In the genomic region with DNA sequence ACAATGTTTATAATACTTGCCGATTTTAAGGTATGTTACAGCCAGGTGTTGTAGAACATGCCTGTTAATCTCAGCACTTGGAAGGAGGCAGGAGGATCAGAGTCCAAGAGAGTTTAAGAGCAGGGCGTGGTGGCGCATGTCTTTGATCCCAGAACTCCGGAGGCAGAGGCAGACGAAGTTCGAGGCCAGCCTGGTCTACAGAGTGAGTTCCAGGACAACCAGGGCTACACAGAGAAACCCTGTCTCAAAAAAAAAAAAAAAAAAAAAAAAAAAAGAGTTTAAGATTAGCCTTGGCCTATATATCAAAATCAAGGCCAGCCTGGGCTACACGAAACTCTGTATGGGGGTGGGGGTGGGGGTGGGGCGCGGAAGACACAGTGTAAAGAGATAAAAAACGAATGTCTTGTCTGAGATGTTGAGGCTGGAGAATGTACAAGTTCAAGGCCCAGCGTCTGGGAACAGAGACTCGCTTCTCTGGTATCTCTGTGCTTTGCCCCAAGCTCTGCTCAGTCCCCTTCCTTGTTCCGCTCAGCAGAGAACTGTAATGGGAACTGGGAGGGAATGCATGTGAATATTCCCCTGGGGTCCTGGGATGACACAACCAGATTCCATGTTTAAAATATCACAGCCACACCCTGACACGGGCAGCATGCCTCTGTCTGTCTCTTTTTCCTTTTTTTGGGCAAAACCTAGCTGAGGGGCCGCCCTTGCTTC, we compare ENCODE assay signal across 10 mouse cellular contexts. TPM values are rescaled to one million over a fixed set of nuclear protein-coding genes. Genes with fewer than 3 reads are reported as not detected.
DNase-seq lines count a peak whose midpoint lies in the region; ATAC-seq and TF ChIP-seq lines count a peak whose summit lies in the region.
"Had no signal": no experiment of that assay in that cellular context is flagged by ENCODE, and none has a peak within 500 bp of the region (broad histone marks: within the 10 kb centered on the region; RNA-seq: fewer than 3 reads in every experiment).

No protein-coding gene starts in this region.

- H3K9ac ChIP-seq in CH12.LX (ENCODE audit: insufficient read depth, low read depth) = no peak overlapping the region
- no peak overlapping the region for H3K9ac ChIP-seq in liver, embryonic 12.5 days

- dilution Hi-C loops in CH12.LX (cut with MboI; ENCODE audit: extremely low pct_ligation_motif_present, extremely low pct_unique_long_range_greater_than_20kb, low sequenced_read_pairs) = no loop called here

- no peak for DNase-seq in heart, embryonic 10.5 days (ENCODE audit: low spot score)
- no peak for DNase-seq in heart, postnatal 36 days
- DNase-seq in CH12.LX (ENCODE audit: extremely low read depth) = peak; percentile 45
- no peak for DNase-seq in left cerebral cortex, adult 9 months (ENCODE audit: low spot score in 2 of 2)
- DNase-seq in thymus, adult 18-20 months = no peak
- no peak for DNase-seq in lung, postnatal 10 days

- no peak for TF ChIP-seq RAD21 in CH12.LX (IDR thresholded peaks at IDR 0.05; ENCODE audit: low read depth, low read length)

- intact Hi-C loops in heart, postnatal 36 days (cut with DNase I) = loop anchor here (1.0 to 10.0 kb wide), 3 partner anchors 44 to 407 kb away; a partner anchor contains a TSS

- H3K27ac ChIP-seq in heart, embryonic 10.5 days = no peak overlapping the region; the same call in 1 of the 2 replicates
- H3K27ac ChIP-seq in CH12.LX (ENCODE audit: insufficient read depth, low read depth) = no peak overlapping the region
- peak overlapping the region; percentile 26; the same call in 1 of the 2 replicates for H3K27ac ChIP-seq in brown adipose tissue, adult 24 weeks (replicated peaks; ENCODE audit: low read depth, low read length)
- no peak overlapping the region for H3K27ac ChIP-seq in liver, embryonic 12.5 days
- H3K27ac ChIP-seq: heart, adult 2 months; left cerebral cortex, adult 2 months had no signal

- no peaks in the 10 kb centered on the region for H3K9me3 ChIP-seq in heart, embryonic 10.5 days
- H3K9me3 ChIP-seq in CH12.LX (replicated peaks; ENCODE audit: low read length) = no peaks in the 10 kb centered on the region
- no peaks in the 10 kb centered on the region for H3K9me3 ChIP-seq in liver, embryonic 12.5 days (replicated peaks)

- H3K27me3 ChIP-seq in heart, embryonic 10.5 days (ENCODE audit: insufficient read depth, poor library complexity, severe bottlenecking) = no peaks in the 10 kb centered on the region
- no peaks in the 10 kb centered on the region for H3K27me3 ChIP-seq in CH12.LX (replicated peaks)
- H3K27me3 ChIP-seq in liver, embryonic 12.5 days (replicated peaks) = no peaks in the 10 kb centered on the region

- ATAC-seq in liver, embryonic 12.5 days = no peak

- no peak for TF ChIP-seq POLR2A in CH12.LX (IDR thresholded peaks at IDR 0.05; ENCODE audit: low read depth, low read length)

- no peaks in the 10 kb centered on the region for H3K79me2 ChIP-seq in CH12.LX (replicated peaks; ENCODE audit: control insufficient read depth, extremely low read depth, insufficient read depth, poor library complexity, severe bottlenecking)

- in situ Hi-C loops in CH12.LX (cut with MboI; ENCODE audit: low pct_ligation_motif_present, low pct_unique_long_range_greater_than_20kb, low sequenced_read_pairs) = loop anchor here (5.0 kb wide), 3 partner anchors 45 to 190 kb away; a partner anchor contains a TSS

- H3K4me1 ChIP-seq in heart, embryonic 10.5 days = peaks cover 30% of the 10 kb centered on the region
- H3K4me1 ChIP-seq in CH12.LX (ENCODE audit: control insufficient read depth in 1 of 2, insufficient read depth in 2 of 2) = peaks cover 14 to 53% of the 10 kb centered on the region in 2 experiments
- H3K4me1 ChIP-seq in brown adipose tissue, adult 24 weeks (ENCODE audit: control insufficient read depth, insufficient read depth, insufficient read length, low read length) = peaks cover 12% of the 10 kb centered on the region
- H3K4me1 ChIP-seq in liver, embryonic 12.5 days = peaks cover 58% of the 10 kb centered on the region

- WGBS in heart, embryonic 10.5 days = 50% methylated on average over 15 of the region's 15 CpGs
- 46% methylated on average over 15 of the region's 15 CpGs for WGBS in liver, embryonic 12.5 days (ENCODE audit: insufficient replicate concordance)

- peak overlapping the region; percentile 12; the same call in 1 of the 2 replicates for H3K4me2 ChIP-seq in CH12.LX (ENCODE audit: insufficient read depth, low read depth, poor library complexity, severe bottlenecking)
- H3K4me2 ChIP-seq in liver, embryonic 12.5 days = peak overlapping the region; percentile 98

- no peaks in the 10 kb centered on the region for H3K36me3 ChIP-seq in heart, embryonic 10.5 days
- peaks cover 0 to 2% of the 10 kb centered on the region in 2 experiments for H3K36me3 ChIP-seq in CH12.LX (replicated peaks in 1 of 2; ENCODE audit: control insufficient read depth in 1 of 2, insufficient read depth in 1 of 2, low read length in 1 of 2)
- no peaks in the 10 kb centered on the region for H3K36me3 ChIP-seq in liver, embryonic 12.5 days

- TF ChIP-seq EP300 in CH12.LX (IDR thresholded peaks at IDR 0.05; ENCODE audit: low read length) = no peak

- peak overlapping the region; percentile 97 for H3K4me3 ChIP-seq in heart, embryonic 10.5 days
- peak overlapping the region; percentile 7 to 79 (median 19) for H3K4me3 ChIP-seq in CH12.LX (replicated peaks in 1 of 3; ENCODE audit: low read depth in 2 of 3, low read length in 2 of 3, poor library complexity in 1 of 3)
- no peak overlapping the region for H3K4me3 ChIP-seq in brown adipose tissue, adult 24 weeks (ENCODE audit: insufficient read depth, low read depth, low read length)
- no peak overlapping the region for H3K4me3 ChIP-seq in liver, embryonic 12.5 days
- H3K4me3 ChIP-seq: heart, adult 2 months had no signal

- TF ChIP-seq CTCF in CH12.LX (conservative IDR thresholded peaks at IDR 0.05 in 1 of 2, IDR thresholded peaks at IDR 0.05 in 1 of 2; ENCODE audit: low read depth in 2 of 2, low read length in 2 of 2) = no peak

TF ChIP-seq in CH12.LX, 34 proteins besides CTCF, POLR2A, EP300 and RAD21 (continues in another document):
- TF ChIP-seq NELFE (IDR thresholded peaks at IDR 0.05; ENCODE audit: low read depth, low read length) (no peak), ZNF384 (IDR thresholded peaks at IDR 0.05; ENCODE audit: low read depth, low read length) (peak; percentile 29; the same call in 1 of the 2 replicates), TCF12 (IDR thresholded peaks at IDR 0.05; ENCODE audit: low read depth, low read length) (no peak), CHD1 (IDR thresholded peaks at IDR 0.05; ENCODE audit: low read depth, low read length) (no peak), USF2 (conservative IDR thresholded peaks at IDR 0.05; ENCODE audit: low read depth, low read length) (no peak), GABPA (IDR thresholded peaks at IDR 0.05; ENCODE audit: insufficient replicate concordance, low read depth, low read length) (no peak), UBTF (IDR thresholded peaks at IDR 0.05; ENCODE audit: low read depth, low read length) (no peak), NRF1 (IDR thresholded peaks at IDR 0.05; ENCODE audit: low read depth, low read length) (no peak)

RNA-seq across cellular contexts. Expression of a gene that starts 1.3 kb away (rescaled TPM):
- 50.8 and 65.1 TPM in 2 replicates for polyA plus RNA-seq in heart, embryonic 10.5 days (2016; fragmentation: Nextera tagmentation; extraction: Ambion mirVana)
- total RNA-seq in heart, postnatal 36 days (2021) = 10 to 100 TPM; 37.7 to 40.7 TPM
- total RNA-seq in CH12.LX (2012; rRNA removed) = 16.8 and 18.6 TPM in 2 replicates
- total RNA-seq in CH12.LX (2014; rRNA removed) = 12.3 and 12.5 TPM in 2 replicates
- 45.1 and 45.4 TPM in 2 replicates for polyA plus RNA-seq in CH12.LX (2012; ENCODE audit: insufficient read length, low read depth)
- 56.3 and 58.1 TPM in 2 replicates for polyA plus RNA-seq in brown adipose tissue, adult 24 weeks (2012; ENCODE audit: insufficient read depth, insufficient read length, missing spikeins)
- 36.9 and 37.6 TPM in 2 replicates for polyA plus RNA-seq in liver, embryonic 12.5 days (2016; fragmentation: Nextera tagmentation; extraction: Ambion mirVana)

RNA-seq across cellular contexts. Expression of a gene that starts 15.3 kb away (rescaled TPM):
- polyA plus RNA-seq in heart, embryonic 10.5 days (2016; fragmentation: Nextera tagmentation; extraction: Ambion mirVana) = 387 and 414 TPM in 2 replicates
- total RNA-seq in heart, postnatal 36 days (2021) = 100 to 1,000 TPM; 522 TPM
- total RNA-seq in CH12.LX (2012; rRNA removed) = 2,073 and 2,338 TPM in 2 replicates
- 1,878 and 2,226 TPM in 2 replicates for total RNA-seq in CH12.LX (2014; rRNA removed)
- polyA plus RNA-seq in CH12.LX (2012; ENCODE audit: insufficient read length, low read depth) = 1,387 and 2,564 TPM in 2 replicates
- 268 and 348 TPM in 2 replicates for polyA plus RNA-seq in brown adipose tissue, adult 24 weeks (2012; ENCODE audit: insufficient read depth, insufficient read length, missing spikeins)
- 462 and 473 TPM in 2 replicates for polyA plus RNA-seq in liver, embryonic 12.5 days (2016; fragmentation: Nextera tagmentation; extraction: Ambion mirVana)

RNA-seq across cellular contexts. Expression of a gene that starts 21.8 kb away (rescaled TPM):
- polyA plus RNA-seq in heart, embryonic 10.5 days (2016; fragmentation: Nextera tagmentation; extraction: Ambion mirVana) = 0.30 TPM in 1 of 2 replicates, not detected in the other
- total RNA-seq in heart, postnatal 36 days (2021) = not detected
- total RNA-seq in CH12.LX (2012; rRNA removed) (0.47 and 0.50 TPM in 2 replicates), CH12.LX (2014; rRNA removed) (not detected in 2 replicates)
- polyA plus RNA-seq in CH12.LX (2012; ENCODE audit: insufficient read length, low read depth) = 0.41 TPM in 1 of 2 replicates, not detected in the other
- polyA plus RNA-seq in brown adipose tissue, adult 24 weeks (2012; ENCODE audit: insufficient read depth, insufficient read length, missing spikeins) = not detected in 2 replicates
- not detected in 2 replicates for polyA plus RNA-seq in liver, embryonic 12.5 days (2016; fragmentation: Nextera tagmentation; extraction: Ambion mirVana)
- total RNA-seq: heart, adult 2 months had no signal

RNA-seq across cellular contexts. Expression of a gene that starts 31.2 kb away (rescaled TPM):
- 11.6 and 17.0 TPM in 2 replicates for polyA plus RNA-seq in heart, embryonic 10.5 days (2016; fragmentation: Nextera tagmentation; extraction: Ambion mirVana)
- 1 to 10 TPM; 7.5 to 7.9 TPM for total RNA-seq in heart, postnatal 36 days (2021)
- total RNA-seq in CH12.LX (2012; rRNA removed) (16.7 and 17.3 TPM in 2 replicates), CH12.LX (2014; rRNA removed) (19.3 and 19.6 TPM in 2 replicates)
- 21.5 and 21.7 TPM in 2 replicates for polyA plus RNA-seq in CH12.LX (2012; ENCODE audit: insufficient read length, low read depth)
- 5.8 and 7.1 TPM in 2 replicates for polyA plus RNA-seq in brown adipose tissue, adult 24 weeks (2012; ENCODE audit: insufficient read depth, insufficient read length, missing spikeins)
- 10.7 and 10.9 TPM in 2 replicates for polyA plus RNA-seq in liver, embryonic 12.5 days (2016; fragmentation: Nextera tagmentation; extraction: Ambion mirVana)

RNA-seq across cellular contexts. Expression of a gene that starts 43.1 kb away (rescaled TPM):
- 9.2 and 9.6 TPM in 2 replicates for polyA plus RNA-seq in heart, embryonic 10.5 days (2016; fragmentation: Nextera tagmentation; extraction: Ambion mirVana)
- 1 to 10 TPM in 1 of 2 experiments, under 1 TPM in 1; 1.00 to 1.4 TPM for total RNA-seq in heart, postnatal 36 days (2021)
- total RNA-seq in CH12.LX (2012; rRNA removed) (4.6 and 4.9 TPM in 2 replicates), CH12.LX (2014; rRNA removed) (13.7 and 14.0 TPM in 2 replicates)
- polyA plus RNA-seq in CH12.LX (2012; ENCODE audit: insufficient read length, low read depth) = 11.9 and 12.4 TPM in 2 replicates
- 0.59 and 2.0 TPM in 2 replicates for polyA plus RNA-seq in brown adipose tissue, adult 24 weeks (2012; ENCODE audit: insufficient read depth, insufficient read length, missing spikeins)
- 1.1 and 1.3 TPM in 2 replicates for polyA plus RNA-seq in liver, embryonic 12.5 days (2016; fragmentation: Nextera tagmentation; extraction: Ambion mirVana)

Comparison
In these comparisons a context has a peak if more than half of its experiments do, and no peak if none do; other contexts are left out.
1. H3K4me3 ChIP-seq: peak in heart, embryonic 10.5 days (single experiment) and CH12.LX (3 of 3); none in brown adipose tissue, adult 24 weeks (single experiment) and liver, embryonic 12.5 days (single experiment).